Mouse (Mus musculus) lung, postnatal 25 days (tissue): ENCODE data around the gene Tedc2.

Experiments used
- DNase-seq: peaks from one replicate; pipeline ENCODE4 v3.0.0; 2022; ENCODE audit warnings: low spot score

Tedc2 gene

GRCm38 (mm10) chr17:24212441-24213018, 8.1 kb downstream of the Tedc2 start:
- peak; percentile 82 for DNase-seq

GRCm38 (mm10) chr17:24211631-24212440, 8.8 kb downstream of the Tedc2 start:
- no peak for DNase-seq

- no peak for DNase-seq
These were observed 10.1 kb downstream of the Tedc2 start for GRCm38 (mm10) chr17:24210591-24210990.

GRCm38 (mm10) chr17:24209916-24210240, 10.8 kb downstream of the Tedc2 start:
- DNase-seq = no peak

- DNase-seq = no peak
These were observed 11.4 kb downstream of the Tedc2 start, which contains the start of gene Ntn3 for GRCm38 (mm10) chr17:24209043-24209915. Gene Ntn3, minus strand, starts transcription at chr17:24209531.

GRCm38 (mm10) chr17:24208641-24209042, 12.0 kb downstream of the Tedc2 start:
- no peak for DNase-seq

GRCm38 (mm10) chr17:24207768-24208640, 12.6 kb downstream of the Tedc2 start:
- no peak for DNase-seq

- DNase-seq = no peak
These were observed 13.9 kb downstream of the Tedc2 start for GRCm38 (mm10) chr17:24206451-24207351.

DNA sequence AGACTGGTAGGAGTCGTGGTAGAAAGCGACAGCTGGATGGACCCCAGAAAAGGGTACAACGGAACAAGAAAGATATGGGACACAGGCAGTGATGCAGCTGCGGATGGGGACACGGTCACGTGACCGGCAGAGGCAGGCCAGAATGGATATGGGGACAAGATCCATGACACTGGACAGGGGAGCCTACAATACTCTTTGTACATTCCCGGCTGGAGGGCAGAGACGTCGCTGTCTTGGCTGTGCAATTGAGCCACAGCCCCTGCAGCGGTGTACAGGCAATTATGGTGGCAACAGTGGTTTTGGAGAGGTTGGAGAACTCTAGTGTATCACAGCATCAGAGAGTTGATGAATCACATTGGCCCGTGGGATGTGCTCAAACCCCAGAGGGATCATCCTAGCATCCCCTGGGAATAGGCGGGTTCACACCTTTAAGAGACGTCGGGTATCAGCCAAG, 14.7 kb downstream of the Tedc2 start:
- DNase-seq = no peak

DNA sequence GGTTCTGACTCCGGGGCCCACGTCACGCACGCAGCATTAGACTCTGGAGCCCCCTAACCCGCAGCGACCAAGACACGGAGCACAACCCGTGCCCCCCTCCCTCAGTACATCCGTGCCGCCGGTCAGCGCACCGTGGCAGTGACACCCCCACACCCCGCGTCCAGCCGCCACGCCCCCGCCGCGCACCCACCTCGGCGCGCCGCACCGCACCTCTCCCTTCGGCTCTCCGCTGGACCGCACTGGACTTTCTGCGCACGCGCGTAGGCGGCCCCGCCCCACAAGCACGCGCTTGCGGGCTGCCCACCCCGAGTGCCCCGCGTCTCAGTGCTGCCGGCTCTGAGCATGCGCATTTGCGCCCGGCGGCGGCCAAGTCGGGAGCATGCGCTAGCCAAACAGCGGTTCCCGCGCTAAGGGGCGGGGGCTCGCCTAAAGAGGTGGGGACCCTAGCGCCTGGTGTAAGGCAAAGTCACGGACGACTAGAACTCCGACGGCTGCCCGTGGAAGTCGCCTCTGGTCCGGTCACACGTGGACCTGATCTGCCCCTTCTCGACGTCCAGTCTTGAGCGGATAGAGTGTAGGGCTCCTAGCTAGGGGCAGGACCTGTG, 15.3 kb downstream of the Tedc2 start, which contains the start of gene Tbc1d24:
Gene Tbc1d24, minus strand, starts transcription at position 279 of the 605 bp plus-strand sequence.
- DNase-seq = peak; percentile 92

DNA sequence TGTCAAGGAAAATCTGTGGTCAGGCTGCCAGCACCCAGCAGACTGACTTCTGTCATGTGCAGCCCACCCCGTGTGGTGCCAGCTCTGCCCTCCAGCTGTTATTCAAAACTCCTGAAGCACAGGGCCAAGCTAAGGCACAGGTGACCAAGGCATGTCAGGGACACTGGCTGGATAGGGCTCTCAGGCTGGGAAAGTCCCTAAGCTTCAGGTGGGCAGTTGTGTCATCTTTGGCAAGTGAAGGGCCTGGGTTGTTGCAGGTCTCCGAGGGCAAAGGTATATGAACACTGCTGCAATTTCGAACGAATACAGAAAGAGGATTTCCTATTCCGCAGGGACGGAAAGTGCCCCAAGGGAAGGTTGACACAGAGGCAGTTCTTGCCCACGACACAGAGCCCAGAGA, 15.8 kb downstream of the Tedc2 start:
- no peak for DNase-seq

- no peak for DNase-seq
These were observed 16.8 kb downstream of the Tedc2 start for GRCm38 (mm10) chr17:24203611-24204534.

GRCm38 (mm10) chr17:24203068-24203467, 17.6 kb downstream of the Tedc2 start:
- DNase-seq = no peak

GRCm38 (mm10) chr17:24201092-24201491, 19.6 kb downstream of the Tedc2 start:
- no peak for DNase-seq

DNA sequence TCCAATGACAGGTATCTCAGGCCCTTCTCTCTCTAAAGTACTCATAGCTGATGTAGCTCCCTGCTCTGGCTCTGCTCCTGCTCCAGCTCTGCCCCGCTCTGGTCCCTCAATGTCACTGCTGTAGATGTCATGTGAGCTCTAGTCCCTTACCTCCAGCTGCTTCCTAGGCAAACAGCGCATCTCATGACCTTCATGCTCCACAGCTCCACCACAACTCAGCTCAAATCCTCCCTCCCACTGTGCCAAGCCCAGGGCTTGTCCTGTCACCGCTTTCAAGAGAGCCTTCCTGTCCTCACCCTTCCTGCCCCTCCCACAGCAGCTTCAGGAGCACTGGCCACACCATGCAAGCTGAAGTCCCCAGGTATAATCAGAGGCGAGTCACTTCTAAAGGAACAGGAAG, 20.9 kb downstream of the Tedc2 start:
- DNase-seq = no peak

- DNase-seq = no peak
These were observed 21.4 kb downstream of the Tedc2 start for GRCm38 (mm10) chr17:24199252-24199651.

DNA sequence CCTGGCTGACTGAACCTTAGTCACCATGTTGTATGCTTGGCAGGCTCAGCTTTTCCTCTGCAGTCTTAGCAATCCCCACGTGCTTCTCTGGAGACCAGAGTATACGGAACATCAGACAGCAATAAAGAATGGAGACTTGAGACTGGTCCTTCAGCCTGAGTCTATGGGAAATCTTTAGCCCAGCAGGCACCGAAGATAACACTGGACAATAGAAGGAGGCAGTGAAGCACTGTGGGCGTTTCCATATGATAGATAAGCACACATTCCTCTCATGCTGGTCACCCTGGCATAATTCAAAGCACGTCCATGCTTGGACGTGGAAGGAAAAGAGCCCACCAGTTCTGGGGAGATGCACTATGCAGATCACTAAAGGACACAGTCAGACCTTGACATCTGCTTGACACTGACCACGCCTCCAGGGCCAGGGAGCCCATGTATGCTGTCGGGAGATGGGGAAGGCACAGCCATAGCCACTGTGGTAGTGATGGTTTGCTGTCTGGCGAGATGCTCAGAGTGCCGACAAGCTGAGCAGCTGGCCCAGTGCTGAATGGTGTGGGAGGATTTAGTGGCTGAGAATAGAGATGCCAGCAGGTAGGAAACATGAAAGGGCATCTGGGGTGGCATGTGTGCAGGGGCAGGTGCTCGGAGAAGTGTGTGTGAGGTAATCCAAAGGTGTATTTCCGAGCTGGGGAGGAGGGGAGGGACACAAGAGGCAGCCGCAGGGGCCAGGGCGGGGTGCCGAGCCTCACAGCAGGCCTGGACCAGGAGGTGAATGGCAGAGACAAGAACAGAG, 23.4 kb downstream of the Tedc2 start:
- no peak for DNase-seq

- no peak for DNase-seq
These were observed 25.3 kb downstream of the Tedc2 start for GRCm38 (mm10) chr17:24195349-24195748.
